ENCODE assay signal across 15 mouse cellular contexts in the genomic region with DNA sequence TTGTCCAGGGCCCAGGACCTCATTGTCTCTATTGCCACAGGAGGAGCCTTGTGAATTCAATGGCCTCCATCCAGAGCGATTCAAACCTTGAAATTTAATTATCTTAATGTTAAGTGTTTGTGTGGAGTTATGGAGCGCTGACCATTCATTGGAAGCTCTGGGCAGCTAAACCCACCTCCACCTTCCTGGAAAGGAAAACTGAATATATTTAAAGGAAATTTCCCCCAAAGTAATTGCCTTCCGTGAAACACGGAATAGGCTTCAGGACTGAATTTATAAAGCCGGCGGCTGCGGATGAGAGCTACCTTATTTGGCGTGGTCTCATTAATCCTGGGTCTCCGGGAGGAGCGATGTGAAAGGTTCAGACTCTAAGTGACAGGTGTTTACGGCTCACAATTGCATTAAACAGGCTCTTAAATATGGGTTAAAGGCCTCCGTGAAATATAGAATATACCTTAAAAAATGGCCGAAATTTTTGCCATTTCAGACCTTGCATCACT.
DNase-seq lines count a peak whose midpoint lies in the region; ATAC-seq and TF ChIP-seq lines count a peak whose summit lies in the region.
"Had no signal": no experiment of that assay in that cellular context is flagged by ENCODE, and none has a peak within 500 bp of the region (broad histone marks: within the 10 kb centered on the region; RNA-seq: fewer than 3 reads in every experiment).

No protein-coding gene starts in this region.

- no peak for TF ChIP-seq CTCF in hindbrain, postnatal 0 days (IDR thresholded peaks at IDR 0.05; ENCODE audit: low read depth)

- intact Hi-C loops in gastrocnemius, postnatal 14 days (cut with DNase I; ENCODE audit: low total_unique reads), result no loop called here

- peaks cover 46% of the 10 kb centered on the region for H3K4me1 ChIP-seq in forebrain, embryonic 10.5 days
- H3K4me1 ChIP-seq in forebrain, embryonic 11.5 days (replicated peaks; ENCODE audit: control insufficient read depth, insufficient read depth, low read length), result peaks cover 11% of the 10 kb centered on the region; the same call in 1 of the 2 replicates
- peaks cover 19% of the 10 kb centered on the region for H3K4me1 ChIP-seq in kidney, embryonic 16.5 days (ENCODE audit: insufficient read depth, low read length)
- no peaks in the 10 kb centered on the region; the same call in 1 of the 2 replicates for H3K4me1 ChIP-seq in hindbrain, postnatal 0 days (ENCODE audit: insufficient read depth, low read length)
- peaks cover 15% of the 10 kb centered on the region for H3K4me1 ChIP-seq in midbrain, embryonic 15.5 days
- H3K4me1 ChIP-seq: heart, embryonic 12.5 days had no signal

- H3K9me3 ChIP-seq in forebrain, embryonic 10.5 days, result no peaks in the 10 kb centered on the region
- H3K9me3 ChIP-seq in forebrain, embryonic 11.5 days (ENCODE audit: control insufficient read depth, low read length), result no peaks in the 10 kb centered on the region
- H3K9me3 ChIP-seq in kidney, embryonic 16.5 days (ENCODE audit: low read length), result no peaks in the 10 kb centered on the region
- H3K9me3 ChIP-seq in hindbrain, postnatal 0 days (ENCODE audit: low read length), result no peaks in the 10 kb centered on the region
- no peaks in the 10 kb centered on the region for H3K9me3 ChIP-seq in midbrain, embryonic 15.5 days
- H3K9me3 ChIP-seq: heart, embryonic 12.5 days had no signal

- no peaks in the 10 kb centered on the region for H3K36me3 ChIP-seq in forebrain, embryonic 10.5 days (replicated peaks)
- no peaks in the 10 kb centered on the region for H3K36me3 ChIP-seq in forebrain, embryonic 11.5 days (ENCODE audit: control insufficient read depth, insufficient read depth, low read length)
- H3K36me3 ChIP-seq in kidney, embryonic 16.5 days (ENCODE audit: insufficient read depth, low read length), result no peaks in the 10 kb centered on the region
- no peaks in the 10 kb centered on the region for H3K36me3 ChIP-seq in hindbrain, postnatal 0 days (ENCODE audit: insufficient read depth, low read length)
- H3K36me3 ChIP-seq in midbrain, embryonic 15.5 days (replicated peaks), result no peaks in the 10 kb centered on the region
- H3K36me3 ChIP-seq: heart, embryonic 12.5 days had no signal

- peak overlapping the region; percentile 31 for H3K4me3 ChIP-seq in forebrain, embryonic 10.5 days
- no peak overlapping the region for H3K4me3 ChIP-seq in forebrain, embryonic 11.5 days (ENCODE audit: low read depth, low read length)
- H3K4me3 ChIP-seq in kidney, embryonic 16.5 days (ENCODE audit: low read length), result no peak overlapping the region
- no peak overlapping the region for H3K4me3 ChIP-seq in hindbrain, postnatal 0 days (ENCODE audit: low read length)
- no peak overlapping the region for H3K4me3 ChIP-seq in midbrain, embryonic 15.5 days

- H3K4me2 ChIP-seq in forebrain, embryonic 11.5 days (ENCODE audit: low read depth, low read length, severe bottlenecking), result no peak overlapping the region
- H3K4me2 ChIP-seq in kidney, embryonic 16.5 days (replicated peaks; ENCODE audit: low read depth, low read length), result 0 out of 2 replicates have a peak overlapping the region, but pooled peaks have one; percentile 28
- peak overlapping the region; percentile 46; the same call in 1 of the 2 replicates for H3K4me2 ChIP-seq in hindbrain, postnatal 0 days (ENCODE audit: low read depth, low read length)
- peak overlapping the region; percentile 42; the same call in 1 of the 2 replicates for H3K4me2 ChIP-seq in midbrain, embryonic 15.5 days

- ATAC-seq in forebrain, embryonic 11.5 days (replicated peaks; ENCODE audit: low FRiP score), result no peak
- no peak for ATAC-seq in kidney, embryonic 16.5 days (ENCODE audit: low FRiP score, low TSS enrichment)
- no peak for ATAC-seq in hindbrain, postnatal 0 days
- no peak for ATAC-seq in midbrain, embryonic 15.5 days (replicated peaks)
- ATAC-seq in frontal cortex, adult (ENCODE audit: low TSS enrichment), result no peak
- ATAC-seq: intestine, postnatal 0 days had no signal

- WGBS in forebrain, embryonic 10.5 days, result 12% methylated on average over 13 of the region's 13 CpGs
- 10% methylated on average over 13 of the region's 13 CpGs for WGBS in forebrain, embryonic 11.5 days
- 19% methylated on average over 13 of the region's 13 CpGs for WGBS in kidney, embryonic 16.5 days
- WGBS in hindbrain, postnatal 0 days, result 26% methylated on average over 13 of the region's 13 CpGs
- 13% methylated on average over 13 of the region's 13 CpGs for WGBS in midbrain, embryonic 15.5 days

- H3K9ac ChIP-seq in forebrain, embryonic 11.5 days (ENCODE audit: low read length), result no peak overlapping the region
- no peak overlapping the region for H3K9ac ChIP-seq in kidney, embryonic 16.5 days (replicated peaks; ENCODE audit: low read length)
- no peak overlapping the region for H3K9ac ChIP-seq in hindbrain, postnatal 0 days (replicated peaks; ENCODE audit: low read length)
- H3K9ac ChIP-seq in midbrain, embryonic 15.5 days, result no peak overlapping the region
- H3K9ac ChIP-seq: heart, embryonic 12.5 days had no signal

- no peak overlapping the region for H3K27ac ChIP-seq in forebrain, embryonic 10.5 days
- H3K27ac ChIP-seq in forebrain, embryonic 11.5 days (ENCODE audit: low read depth, low read length), result no peak overlapping the region
- H3K27ac ChIP-seq in kidney, embryonic 16.5 days (ENCODE audit: low read length), result no peak overlapping the region
- no peak overlapping the region for H3K27ac ChIP-seq in hindbrain, postnatal 0 days
- no peak overlapping the region for H3K27ac ChIP-seq in midbrain, embryonic 15.5 days

- H3K27me3 ChIP-seq in forebrain, embryonic 10.5 days (ENCODE audit: poor library complexity, severe bottlenecking), result peaks cover 100% of the 10 kb centered on the region
- H3K27me3 ChIP-seq in forebrain, embryonic 11.5 days (ENCODE audit: control insufficient read depth, insufficient read depth, low read length), result peaks cover 68% of the 10 kb centered on the region
- peaks cover 61% of the 10 kb centered on the region for H3K27me3 ChIP-seq in kidney, embryonic 16.5 days (ENCODE audit: insufficient read depth, low read length)
- peaks cover 6% of the 10 kb centered on the region; the same call in 1 of the 2 replicates for H3K27me3 ChIP-seq in hindbrain, postnatal 0 days (ENCODE audit: insufficient read depth, low read length)
- peaks cover 37% of the 10 kb centered on the region for H3K27me3 ChIP-seq in midbrain, embryonic 15.5 days (replicated peaks)

- DNase-seq in forebrain, embryonic 10.5 days (ENCODE audit: extremely low spot score, low spot score), result no peak
- DNase-seq in forebrain, embryonic 11.5 days (ENCODE audit: low spot score), result no peak
- DNase-seq in kidney, postnatal 25 days, result no peak
- DNase-seq in hindbrain, postnatal 0 days (ENCODE audit: low spot score), result no peak
- DNase-seq in gastrocnemius, postnatal 14 days, result no peak
- DNase-seq: cerebellum, adult 9-10 months; kidney, postnatal 14 days; layer of hippocampus, adult 9-11 months; lung, adult 18-20 months; lung, postnatal 4 days had no signal
